Mouse (Mus musculus) MEL (cell line): ENCODE data around the gene Pxk. TPM values are rescaled to one million over a fixed set of nuclear protein-coding genes. Genes with fewer than 3 reads are reported as not detected.

ENCODE experiments used
- DNase-seq: peaks from one replicate; pipeline ENCODE4 v3.0.0; 2011; ENCODE audit warnings: low read depth, low spot score
- H3K27ac ChIP-seq: 2 replicates; pipeline ENCODE4 v1.5.1; 2012; ENCODE audit warnings: low read depth, mild to moderate bottlenecking, control low read depth, low read length, moderate library complexity; ENCODE audit not compliant: control insufficient read depth
- H3K27me3 ChIP-seq, 2 experiments: fragments of 150-350 bp in 1 of 2; sonication (generic) in 1 of 2; 2 replicates each; pipeline ENCODE4 v1.6.1; 2012; ENCODE audit warnings: low read length in 2 of 2, mild to moderate bottlenecking in 2 of 2, improper control_type of control experiment in 1 of 2, moderate library complexity in 1 of 2; ENCODE audit not compliant: insufficient read depth in 2 of 2, control insufficient read depth in 1 of 2
- H3K36me3 ChIP-seq, 2 experiments: 2 replicates each; pipeline ENCODE4 v1.6.1; 2012 to 2014; ENCODE audit warnings: low read length in 2 of 2, improper control_type of control experiment in 1 of 2, inconsistent platforms in 1 of 2, mild to moderate bottlenecking in 1 of 2; ENCODE audit not compliant: insufficient read depth in 2 of 2, control insufficient read depth in 1 of 2
- H3K4me1 ChIP-seq, 2 experiments: fragments of 150-350 bp in 1 of 2; sonication (generic) in 1 of 2; 2 replicates each; pipeline ENCODE4 v1.6.1; 2012; ENCODE audit warnings: low read length in 2 of 2, improper control_type of control experiment in 1 of 2, mild to moderate bottlenecking in 1 of 2; ENCODE audit not compliant: insufficient read depth in 2 of 2, control insufficient read depth in 1 of 2
- H3K4me3 ChIP-seq, 2 experiments: fragments of 150-350 bp in 1 of 2; sonication (generic) in 1 of 2; 2 replicates each; pipeline ENCODE4 v1.5.1; 2012; ENCODE audit warnings: low read depth in 2 of 2, low read length in 2 of 2, mild to moderate bottlenecking in 2 of 2, moderate library complexity in 2 of 2, control low read depth in 1 of 2, improper control_type of control experiment in 1 of 2; ENCODE audit not compliant: control insufficient read depth in 1 of 2, insufficient read depth in 1 of 2
- H3K79me2 ChIP-seq: 2 replicates; pipeline ENCODE4 v1.6.1; 2012; ENCODE audit warnings: mild to moderate bottlenecking, low read length, moderate library complexity; ENCODE audit not compliant: control insufficient read depth, poor library complexity, insufficient read depth
- H3K9ac ChIP-seq: 2 replicates; pipeline ENCODE4 v1.6.1; 2012; ENCODE audit warnings: low read depth, mild to moderate bottlenecking, control low read depth, low read length, moderate library complexity; ENCODE audit not compliant: control insufficient read depth, poor library complexity, severe bottlenecking
- H3K9me3 ChIP-seq: fragments of 150-350 bp; sonication (generic); replicated peaks from 2 replicates; pipeline ENCODE4 v1.6.1; 2012; ENCODE audit warnings: mild to moderate bottlenecking, low read length, improper control_type of control experiment, moderate library complexity; ENCODE audit not compliant: insufficient read depth
- BHLHE40 ChIP-seq: IDR thresholded peaks from 2 replicates; pipeline ENCODE4 v1.6.1; 2012; ENCODE audit warnings: low read depth, mild to moderate bottlenecking, inconsistent platforms, low read length, improper control_type of control experiment, borderline replicate concordance
- CHD1 ChIP-seq: IDR thresholded peaks from 2 replicates; pipeline ENCODE4 v1.6.1; 2012; ENCODE audit warnings: low read depth, mild to moderate bottlenecking, inconsistent platforms, low read length, improper control_type of control experiment
- E2F4 ChIP-seq: IDR thresholded peaks from 2 replicates; pipeline ENCODE4 v1.6.1; 2011; ENCODE audit warnings: low read depth, low read length, improper control_type of control experiment, borderline replicate concordance
- GATA1 ChIP-seq: IDR thresholded peaks from 2 replicates; pipeline ENCODE4 v1.6.1; 2011; ENCODE audit warnings: low read depth, low read length, improper control_type of control experiment
- MAFK ChIP-seq: IDR thresholded peaks from 2 replicates; pipeline ENCODE4 v1.6.1; 2011; ENCODE audit warnings: low read depth, mild to moderate bottlenecking, low read length, improper control_type of control experiment, borderline replicate concordance
- MAX ChIP-seq: IDR thresholded peaks from 2 replicates; pipeline ENCODE4 v1.6.1; 2011; ENCODE audit warnings: low read length, improper control_type of control experiment
- MEF2A ChIP-seq: IDR thresholded peaks from 2 replicates; pipeline ENCODE4 v1.6.1; 2014; ENCODE audit warnings: low read depth, mild to moderate bottlenecking, inconsistent platforms, low read length, improper control_type of control experiment; ENCODE audit not compliant: poor library complexity, insufficient replicate concordance, severe bottlenecking; ENCODE audit errors: extremely low read depth
- MXI1 ChIP-seq: IDR thresholded peaks from 2 replicates; pipeline ENCODE4 v1.6.1; 2011; ENCODE audit warnings: mild to moderate bottlenecking, low read depth, low read length, improper control_type of control experiment
- MYB ChIP-seq: IDR thresholded peaks from 2 replicates; pipeline ENCODE4 v1.6.1; 2011; ENCODE audit warnings: mild to moderate bottlenecking, low read depth, low read length, improper control_type of control experiment
- MYC ChIP-seq: IDR thresholded peaks from 2 replicates; pipeline ENCODE4 v1.6.1; 2011; ENCODE audit warnings: low read depth, mild to moderate bottlenecking, low read length, improper control_type of control experiment, moderate library complexity
- NELFE ChIP-seq: IDR thresholded peaks from 2 replicates; pipeline ENCODE4 v1.6.1; 2011; ENCODE audit warnings: low read depth, low read length, improper control_type of control experiment
- NRF1 ChIP-seq: IDR thresholded peaks from 2 replicates; pipeline ENCODE4 v1.6.1; 2014; ENCODE audit warnings: low read depth, mild to moderate bottlenecking, inconsistent platforms, low read length, improper control_type of control experiment, moderate library complexity; ENCODE audit not compliant: poor library complexity, insufficient read depth, severe bottlenecking
- POLR2AphosphoS2 ChIP-seq: IDR thresholded peaks from 2 replicates; pipeline ENCODE4 v1.6.1; 2011; ENCODE audit warnings: low read length, improper control_type of control experiment
- POLR2AphosphoS5 ChIP-seq: IDR thresholded peaks from 2 replicates; pipeline ENCODE4 v1.6.1; 2012; ENCODE audit warnings: low read depth, borderline replicate concordance, mild to moderate bottlenecking, inconsistent platforms, low read length, moderate library complexity, mixed read lengths
- RCOR1 ChIP-seq: IDR thresholded peaks from 2 replicates; pipeline ENCODE4 v1.6.1; 2012; ENCODE audit warnings: low read depth, mild to moderate bottlenecking, inconsistent platforms, low read length, improper control_type of control experiment
- SMC3 ChIP-seq: IDR thresholded peaks from 2 replicates; pipeline ENCODE4 v1.6.1; 2011; ENCODE audit warnings: low read depth, low read length, improper control_type of control experiment
- TBP ChIP-seq: IDR thresholded peaks from 2 replicates; pipeline ENCODE4 v1.8.0; 2011; ENCODE audit warnings: low read depth, low read length, improper control_type of control experiment
- ZC3H11A ChIP-seq: IDR thresholded peaks from 2 replicates; pipeline ENCODE4 v1.6.1; 2012; ENCODE audit warnings: low read depth, mild to moderate bottlenecking, inconsistent platforms, low read length, improper control_type of control experiment
- ZKSCAN1 ChIP-seq: IDR thresholded peaks from 2 replicates; pipeline ENCODE4 v1.6.1; 2012; ENCODE audit warnings: low read depth, mild to moderate bottlenecking, inconsistent platforms, low read length, improper control_type of control experiment, moderate library complexity
- polyA plus RNA-seq, 2 experiments: library from polyadenylated mRNA; stranded (reverse) in 1 of 2; unstranded in 1 of 2; fragments of >175 nt in 1 of 2; fragments of >200 nt in 1 of 2; gene quantifications; 2 replicates each; pipeline versions ENCODE4 v1.2.1 to v1.2.4; 2012; ENCODE audit warnings: low replicate concordance in 2 of 2, low read depth in 1 of 2; ENCODE audit not compliant: insufficient read length in 2 of 2, insufficient read depth in 1 of 2, missing spikeins in 1 of 2
- total RNA-seq: library from RNA; depleted of rRNA; stranded (reverse); fragments of 300-350 nt; gene quantifications from 2 replicates; pipeline ENCODE4 v1.2.3, GENCODE M21; 2012

Gene Pxk
- total and polyA plus RNA-seq, 3 experiments = 5.9 to 12.9 TPM; not detected in 1

DNA sequence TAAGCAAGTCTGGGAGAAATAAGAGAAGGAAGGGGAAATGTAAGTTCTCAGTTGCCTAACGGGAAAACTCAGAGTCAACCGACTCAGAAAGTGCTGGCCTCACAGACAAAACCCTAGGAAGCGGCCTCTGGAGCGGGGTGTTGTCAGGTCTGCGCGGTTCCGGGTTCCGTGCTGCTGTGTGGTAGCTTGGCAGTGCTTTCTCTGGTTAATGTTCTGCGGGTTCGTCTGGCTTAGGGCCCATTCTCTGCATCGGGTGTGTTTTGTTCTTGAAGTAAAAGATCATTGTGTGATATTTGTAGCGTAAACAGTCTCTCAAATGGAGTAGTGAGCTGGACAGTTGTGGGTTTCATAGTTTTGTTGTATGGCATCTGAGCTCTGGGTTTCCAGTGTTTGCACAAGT is 4.7 kb downstream of the Pxk start:
- peaks cover 4% of the 10 kb centered on the region in 2 experiments; a peak in 3 of 4 replicates for H3K4me1 ChIP-seq
- TF ChIP-seq ZC3H11A (no peak), NELFE (no peak), TBP (no peak), GATA1 (no peak), MEF2A (no peak), POLR2AphosphoS2 (no peak), SMC3 (no peak), BHLHE40 (no peak), NRF1 (no peak), E2F4 (no peak), MXI1 (no peak), MAX (no peak), MYC (no peak), MAFK (no peak), ZKSCAN1 (no peak), RCOR1 (no peak), MYB (no peak), CHD1 (no peak)
- TF ChIP-seq, all 39 proteins: peak for 0
- Histone ChIP-seq H3K27ac (no peak overlapping the region), H3K27me3 (no peaks in the 10 kb centered on the region), H3K9me3 (no peaks in the 10 kb centered on the region), H3K9ac (no peak overlapping the region), H3K79me2 (peaks cover 1% of the 10 kb centered on the region; the same call in 1 of the 2 replicates), H3K4me3 (no peak overlapping the region), H3K36me3 (peaks cover 0 to 2% of the 10 kb centered on the region in 2 experiments; a peak in 1 of 4 replicates)
- DNase-seq = no peak

GRCm38 (mm10) chr14:8108047-8108446 is 10.0 kb downstream of the Pxk start:
- Histone ChIP-seq H3K79me2 (no peaks in the 10 kb centered on the region), H3K9me3 (no peaks in the 10 kb centered on the region), H3K4me3 (no peak overlapping the region)
- TF ChIP-seq NRF1 = no peak
- no peak for TF ChIP-seq POLR2AphosphoS5
- TF ChIP-seq, all 39 proteins: peak for 0
- H3K9ac ChIP-seq = no peak overlapping the region
- H3K27ac ChIP-seq = no peak overlapping the region
- H3K4me1 ChIP-seq = no peaks in the 10 kb centered on the region
- no peak for DNase-seq
- no peaks in the 10 kb centered on the region for H3K27me3 ChIP-seq
- no peaks in the 10 kb centered on the region for H3K36me3 ChIP-seq
